Mouse (Mus musculus) liver, adult 2 months (tissue): ENCODE results near the gene Sec24a.

Experiments used
- CTCF ChIP-seq: fragments of 200-500 bp; IDR thresholded peaks from 2 replicates; pipeline ENCODE4 v1.5.1; 2011; ENCODE audit warnings: low read depth, low read length, control low read depth
- POLR2A ChIP-seq: fragments of 200-500 bp; IDR thresholded peaks from 2 replicates; pipeline ENCODE4 v1.6.1; 2011; ENCODE audit warnings: low read length, control low read depth; ENCODE audit not compliant: insufficient read depth; ENCODE audit errors: extremely low read depth

GRCm38 (mm10) chr11:51782721-51783120, 19.3 kb upstream of the Sec24a start:
- TF ChIP-seq CTCF (no peak), POLR2A (no peak)
